Mouse (Mus musculus): ENCODE data around the gene Hecw2.

- TF ChIP-seq CTCF (IDR thresholded peaks at IDR 0.05) (no peak), EP300 (IDR thresholded peaks at IDR 0.05) (no peak)
Observed at GRCm38 (mm10) chr1:54012414-54012813, 182.6 kb downstream of the Hecw2 start.
